Mouse (Mus musculus) intestine, embryonic 15.5 days (tissue): Measurements from ENCODE around the gene Ogfod3. TPM values are rescaled to one million over a fixed set of nuclear protein-coding genes. Genes with fewer than 3 reads are reported as not detected.

ENCODE experiments used
- ATAC-seq: fragments of 200-750 bp; cut with Nextera tagmentation; 2 replicates; pipeline ENCODE4 v1.8.0; 2017; ENCODE audit warnings: moderate TSS enrichment, moderate library complexity
- H3K27ac ChIP-seq: fragments of 300-500 bp; sonication (generic); 2 replicates; pipeline ENCODE4 v1.5.1; 2015; ENCODE audit warnings: mild to moderate bottlenecking, inconsistent platforms
- H3K27me3 ChIP-seq: fragments of 300-500 bp; sonication (generic); replicated peaks from 2 replicates; pipeline ENCODE4 v1.6.1; 2015; ENCODE audit warnings: inconsistent platforms
- H3K36me3 ChIP-seq: fragments of 300-500 bp; sonication (generic); 2 replicates; pipeline ENCODE4 v1.6.1; 2015; ENCODE audit warnings: inconsistent platforms
- H3K4me1 ChIP-seq: fragments of 300-500 bp; sonication (generic); replicated peaks from 2 replicates; pipeline ENCODE4 v1.6.1; 2015; ENCODE audit warnings: inconsistent platforms
- H3K4me2 ChIP-seq: fragments of 300-500 bp; sonication (generic); replicated peaks from 2 replicates; pipeline ENCODE4 v1.6.1; 2015; ENCODE audit warnings: mild to moderate bottlenecking, inconsistent platforms
- H3K4me3 ChIP-seq: fragments of 300-500 bp; sonication (generic); replicated peaks from 2 replicates; pipeline ENCODE4 v1.5.1; 2015; ENCODE audit warnings: inconsistent platforms
- H3K9ac ChIP-seq: fragments of 300-500 bp; sonication (generic); 2 replicates; pipeline ENCODE4 v1.6.1; 2015; ENCODE audit warnings: inconsistent platforms
- H3K9me3 ChIP-seq: fragments of 300-500 bp; sonication (generic); 2 replicates; pipeline ENCODE4 v1.6.1; 2016; ENCODE audit warnings: inconsistent platforms
- WGBS: fragments of 180-500 bp; shearing (Covaris S2); methylation state at CpG from one replicate; pipeline ENCODE4 v1.1.7; 2015; 5-methylcytosine and 5-hydroxymethylcytosine counted together
- polyA plus RNA-seq: library from polyadenylated mRNA; unstranded; fragments of >200 nt; fragmentation: Nextera tagmentation; extraction: Ambion mirVana; gene quantifications from 2 replicates; pipeline ENCODE4 v1.2.1, GENCODE M21; 2015

Ogfod3 gene
- polyA plus RNA-seq, 1 experiment from 2014 or later: 29.5 TPM

DNA sequence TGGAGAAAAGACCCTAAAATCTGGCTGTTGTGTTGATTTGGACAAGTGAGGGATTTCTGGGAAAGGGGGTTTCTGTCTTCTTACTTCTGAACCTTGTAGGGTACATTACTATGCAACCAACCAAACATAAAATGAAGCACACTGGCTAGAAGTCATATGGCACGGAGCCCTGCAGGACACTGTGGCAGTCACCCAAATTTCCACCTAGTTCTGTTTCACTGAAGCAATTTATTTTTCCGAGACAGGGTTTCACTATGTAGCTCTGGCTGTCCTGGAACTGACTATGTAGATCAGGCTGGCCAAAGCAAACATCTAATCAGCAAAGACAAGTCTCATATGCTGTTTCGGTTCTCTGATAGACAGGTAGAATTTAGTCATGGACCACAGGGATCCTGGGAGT lies 14.8 kb downstream of the Ogfod3 start:
- H3K36me3 ChIP-seq: no peaks in the 10 kb centered on the region
- H3K27ac ChIP-seq: no peak overlapping the region
- H3K4me2 ChIP-seq: no peak overlapping the region
- no peak overlapping the region for H3K4me3 ChIP-seq
- H3K9me3 ChIP-seq: no peaks in the 10 kb centered on the region
- no peak for ATAC-seq
- H3K27me3 ChIP-seq: no peaks in the 10 kb centered on the region
- H3K9ac ChIP-seq: no peak overlapping the region
- H3K4me1 ChIP-seq: no peaks in the 10 kb centered on the region
- WGBS: 89% methylated on average over 3 of the region's 3 CpGs

DNA sequence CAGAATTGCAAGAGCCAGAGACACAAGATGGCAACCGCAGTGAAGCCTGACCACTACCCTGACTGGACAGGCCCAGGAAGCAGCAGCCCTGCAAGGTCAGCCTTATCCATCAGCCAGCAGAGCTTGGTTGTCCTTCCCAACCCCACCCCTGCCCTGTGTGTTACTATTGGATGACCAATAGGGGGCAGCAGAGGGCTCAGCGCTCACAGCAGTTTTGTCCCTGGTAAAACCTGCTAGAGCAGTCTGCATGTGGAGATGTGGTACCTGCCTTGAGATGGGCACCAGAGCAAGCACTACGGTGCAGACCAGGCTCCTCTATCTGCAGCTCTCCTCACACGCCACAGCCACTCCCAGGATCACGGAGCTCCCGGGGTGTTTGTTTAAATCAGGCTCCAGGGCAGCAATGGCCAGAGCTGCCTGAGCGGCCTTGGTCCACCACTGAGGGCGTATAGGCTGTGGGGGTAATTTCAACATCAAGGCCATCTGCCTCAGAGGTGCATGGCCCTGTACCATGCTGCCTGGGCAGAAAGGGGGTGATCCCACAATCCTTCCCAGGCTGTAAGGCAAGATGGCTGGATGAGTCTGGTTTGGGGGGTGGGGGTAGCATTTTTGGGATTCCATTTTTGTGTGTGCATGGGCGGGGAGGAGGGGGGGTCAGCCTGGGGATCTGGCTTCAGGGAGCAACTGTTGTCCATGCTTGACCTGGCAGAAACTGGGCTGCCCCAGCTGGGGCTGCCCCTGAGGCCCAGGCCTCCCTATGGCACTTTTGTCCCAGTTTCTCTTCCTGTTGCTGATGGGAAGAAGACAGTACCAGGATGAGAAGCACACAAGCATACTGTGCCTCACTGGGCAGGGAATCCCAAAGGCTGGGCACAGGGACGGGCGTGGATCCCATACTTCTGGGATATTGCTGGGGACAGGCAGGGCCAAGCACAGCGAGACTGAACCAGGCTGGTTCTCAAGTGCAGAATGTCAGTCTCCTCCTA lies 27.9 kb downstream of the Ogfod3 start:
- WGBS: 47% methylated on average over 12 of the region's 12 CpGs
- Histone ChIP-seq H3K9ac (no peak overlapping the region), H3K4me2 (no peak overlapping the region), H3K9me3 (no peaks in the 10 kb centered on the region), H3K4me1 (0 out of 2 replicates have a peak, but pooled peaks cover 3% of the 10 kb centered on the region), H3K36me3 (no peaks in the 10 kb centered on the region), H3K27ac (no peak overlapping the region), H3K4me3 (no peak overlapping the region), H3K27me3 (no peaks in the 10 kb centered on the region)
- peak; percentile 77 for ATAC-seq

DNA sequence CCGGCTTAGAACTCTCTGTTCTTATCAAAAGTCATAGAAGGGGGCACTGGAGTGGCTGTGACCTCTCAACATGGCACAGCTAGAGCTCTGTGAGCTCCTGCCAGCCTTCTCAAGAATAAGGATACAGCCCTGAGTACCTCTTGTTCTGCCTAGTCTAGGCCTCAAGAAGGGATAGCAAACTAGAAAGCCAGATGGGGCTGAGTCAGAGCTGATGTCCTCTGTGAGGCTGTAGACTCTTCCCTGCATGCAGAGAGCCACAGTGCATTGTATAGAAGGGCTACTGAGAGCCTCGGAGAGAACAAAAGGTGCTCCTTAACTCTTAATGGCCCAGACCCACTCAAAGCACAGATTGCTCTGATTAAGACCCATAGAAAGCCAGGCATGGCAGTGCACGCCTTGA lies 30.3 kb downstream of the Ogfod3 start:
- 55% methylated on average over 3 of the region's 3 CpGs for WGBS
- H3K27me3 ChIP-seq: no peaks in the 10 kb centered on the region
- H3K36me3 ChIP-seq: no peaks in the 10 kb centered on the region
- no peaks in the 10 kb centered on the region for H3K9me3 ChIP-seq
- H3K4me3 ChIP-seq: no peak overlapping the region
- H3K27ac ChIP-seq: no peak overlapping the region
- no peak overlapping the region for H3K9ac ChIP-seq
- no peak for ATAC-seq
- 0 out of 2 replicates have a peak, but pooled peaks cover 3% of the 10 kb centered on the region for H3K4me1 ChIP-seq
- H3K4me2 ChIP-seq: no peak overlapping the region

DNA sequence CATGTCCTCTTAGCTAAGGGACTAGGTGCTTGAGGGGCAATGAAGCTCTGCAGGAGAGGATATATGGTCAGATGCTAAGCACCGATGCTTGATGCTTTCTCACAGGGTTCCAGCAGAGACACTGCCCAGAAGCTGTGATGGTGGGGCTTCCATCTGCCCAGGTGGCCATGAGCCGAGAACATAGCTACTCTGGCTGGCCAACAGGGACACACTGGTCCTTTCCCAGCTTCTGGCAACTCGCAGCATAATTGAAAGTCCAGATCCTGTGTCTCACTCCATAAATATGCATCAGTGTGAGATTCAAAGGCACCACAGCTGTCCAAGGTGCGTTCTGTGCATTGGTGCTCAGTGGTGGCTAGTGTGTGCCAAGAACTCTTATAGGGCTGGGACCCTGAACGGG lies 31.3 kb downstream of the Ogfod3 start:
- H3K27me3 ChIP-seq: no peaks in the 10 kb centered on the region
- no peak overlapping the region for H3K27ac ChIP-seq
- no peak overlapping the region for H3K4me3 ChIP-seq
- H3K36me3 ChIP-seq: no peaks in the 10 kb centered on the region
- 0 out of 2 replicates have a peak, but pooled peaks cover 3% of the 10 kb centered on the region for H3K4me1 ChIP-seq
- no peaks in the 10 kb centered on the region for H3K9me3 ChIP-seq
- no peak for ATAC-seq
- 84% methylated on average over 5 of the region's 5 CpGs for WGBS
- no peak overlapping the region for H3K4me2 ChIP-seq
- H3K9ac ChIP-seq: no peak overlapping the region

DNA sequence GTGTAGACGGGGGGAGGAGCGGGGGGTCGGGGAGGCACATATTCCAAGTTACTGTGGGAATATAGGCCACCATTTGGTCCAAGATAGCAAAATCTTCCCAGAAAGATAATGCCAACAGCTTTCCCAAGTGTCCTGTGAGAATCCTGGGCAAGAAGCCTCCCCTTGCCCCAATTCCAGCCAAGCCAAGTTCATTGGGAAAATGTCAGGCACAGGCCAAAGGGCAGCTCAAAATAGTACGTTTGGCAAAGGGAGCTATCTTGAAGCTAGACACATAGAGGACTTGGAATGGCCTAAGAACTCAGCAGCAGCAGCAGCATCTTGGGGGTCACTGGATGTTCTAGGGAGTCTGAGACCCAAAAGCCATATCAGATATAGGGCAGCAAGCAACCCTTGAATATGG lies 40.8 kb downstream of the Ogfod3 start:
- H3K27ac ChIP-seq: no peak overlapping the region

DNA sequence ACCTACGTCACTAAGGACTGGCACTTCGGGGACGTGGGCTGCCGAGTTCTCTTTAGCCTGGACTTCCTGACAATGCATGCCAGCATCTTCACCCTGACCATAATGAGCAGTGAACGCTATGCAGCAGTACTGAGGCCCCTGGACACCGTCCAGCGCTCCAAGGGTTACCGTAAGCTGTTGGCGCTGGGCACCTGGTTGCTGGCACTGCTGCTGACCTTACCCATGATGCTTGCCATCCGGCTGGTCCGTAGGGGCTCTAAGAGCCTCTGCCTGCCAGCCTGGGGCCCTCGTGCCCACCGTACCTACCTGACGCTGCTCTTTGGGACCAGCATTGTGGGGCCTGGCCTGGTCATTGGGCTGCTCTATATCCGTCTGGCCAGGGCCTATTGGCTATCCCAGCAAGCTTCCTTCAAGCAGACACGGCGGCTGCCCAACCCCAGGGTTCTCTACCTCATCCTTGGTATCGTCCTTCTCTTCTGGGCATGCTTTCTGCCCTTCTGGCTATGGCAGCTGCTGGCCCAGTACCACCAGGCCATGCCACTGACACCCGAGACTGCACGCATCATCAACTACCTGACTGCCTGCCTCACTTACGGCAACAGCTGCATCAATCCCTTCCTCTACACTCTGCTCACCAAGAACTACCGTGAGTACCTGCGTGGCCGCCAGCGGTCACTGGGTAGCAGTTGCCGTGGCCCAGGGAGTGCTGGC lies 43.7 kb downstream of the Ogfod3 start:
- Histone ChIP-seq H3K4me3 (no peak overlapping the region), H3K4me1 (peaks cover 4% of the 10 kb centered on the region; the same call in 1 of the 2 replicates), H3K27ac (no peak overlapping the region), H3K27me3 (peaks cover 22% of the 10 kb centered on the region), H3K36me3 (no peaks in the 10 kb centered on the region), H3K4me2 (no peak overlapping the region), H3K9me3 (no peaks in the 10 kb centered on the region), H3K9ac (no peak overlapping the region)
- ATAC-seq: no peak
- WGBS: 90% methylated on average over 26 of the region's 26 CpGs

More for the DNA sequence above, 40.8 kb downstream of the Ogfod3 start:
- H3K4me3 ChIP-seq: no peak overlapping the region
- no peak overlapping the region for H3K9ac ChIP-seq
- no peak for ATAC-seq
- H3K9me3 ChIP-seq: no peaks in the 10 kb centered on the region
- H3K36me3 ChIP-seq: no peaks in the 10 kb centered on the region
- WGBS: 83% methylated on average over 4 of the region's 4 CpGs
- H3K4me1 ChIP-seq: no peaks in the 10 kb centered on the region
- no peaks in the 10 kb centered on the region for H3K27me3 ChIP-seq
- H3K4me2 ChIP-seq: no peak overlapping the region

DNA sequence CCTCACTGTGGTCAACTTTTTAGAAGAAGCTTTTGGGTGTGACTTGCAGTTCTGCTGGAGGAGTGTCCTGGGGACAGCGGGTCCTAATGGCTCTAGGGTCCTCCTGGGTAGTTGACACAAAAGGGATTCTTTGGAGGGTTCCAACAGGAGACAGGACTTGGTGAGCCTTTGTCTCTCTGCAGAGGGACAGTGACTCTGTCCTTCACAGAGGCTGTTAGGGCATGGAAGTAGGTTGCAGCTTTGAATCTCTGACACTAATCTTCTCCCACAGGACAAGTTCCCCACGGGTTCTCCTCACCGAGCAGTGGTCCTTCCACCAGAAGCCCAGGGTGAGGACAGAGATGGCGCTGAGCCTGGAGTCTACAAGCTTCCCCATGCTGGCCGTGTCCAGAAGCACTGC lies 44.5 kb downstream of the Ogfod3 start, which contains the start of gene Uts2r:
Gene Uts2r (plus strand): TSS at position 301 of the 400 bp plus-strand sequence.
- Histone ChIP-seq H3K9ac (no peak within 1 kb of the TSS), H3K36me3 (no peaks in the 10 kb centered on the region), H3K27ac (no peak within 1 kb of the TSS), H3K27me3 (peaks cover 30% of the 10 kb centered on the region), H3K4me2 (no peak within 1 kb of the TSS), H3K9me3 (no peaks in the 10 kb centered on the region), H3K4me1 (peaks cover 4% of the 10 kb centered on the region; the same call in 1 of the 2 replicates), H3K4me3 (no peak within 1 kb of the TSS)
- ATAC-seq: no peak
- 80% methylated on average over 5 of the region's 5 CpGs for WGBS

DNA sequence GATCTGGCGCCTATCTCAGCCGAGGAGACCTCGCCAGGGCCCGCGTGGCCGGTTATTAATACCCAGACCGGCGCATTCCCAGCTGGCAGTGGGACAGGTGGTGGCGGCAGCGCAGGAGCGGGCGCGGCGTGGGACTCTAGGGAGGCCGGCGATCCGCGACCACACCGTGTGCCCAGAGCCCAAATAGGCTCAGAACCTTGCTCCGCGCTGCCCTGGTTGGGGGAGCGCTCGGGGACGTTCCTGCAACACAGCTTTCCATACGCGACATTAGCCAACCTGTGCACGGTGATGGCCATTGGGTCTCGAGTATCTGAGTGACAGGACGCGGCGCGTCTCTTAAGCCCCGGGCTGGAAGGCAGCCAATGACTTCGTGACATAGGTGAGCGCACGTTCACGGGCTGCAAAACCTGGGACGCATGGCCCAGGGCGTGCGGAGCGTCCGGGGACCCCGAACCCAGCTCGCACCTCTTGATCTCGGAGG lies 48.1 kb downstream of the Ogfod3 start:
- Histone ChIP-seq H3K9ac (peak overlapping the region; percentile 32; the same call in 1 of the 2 replicates), H3K27ac (no peak overlapping the region), H3K4me3 (peak overlapping the region; percentile 33), H3K4me2 (peak overlapping the region; percentile 74), H3K36me3 (no peaks in the 10 kb centered on the region), H3K27me3 (peaks cover 34% of the 10 kb centered on the region), H3K9me3 (no peaks in the 10 kb centered on the region), H3K4me1 (peaks cover 4% of the 10 kb centered on the region; the same call in 1 of the 2 replicates)
- ATAC-seq: no peak
- 2% methylated on average over 45 of the region's 45 CpGs for WGBS

DNA sequence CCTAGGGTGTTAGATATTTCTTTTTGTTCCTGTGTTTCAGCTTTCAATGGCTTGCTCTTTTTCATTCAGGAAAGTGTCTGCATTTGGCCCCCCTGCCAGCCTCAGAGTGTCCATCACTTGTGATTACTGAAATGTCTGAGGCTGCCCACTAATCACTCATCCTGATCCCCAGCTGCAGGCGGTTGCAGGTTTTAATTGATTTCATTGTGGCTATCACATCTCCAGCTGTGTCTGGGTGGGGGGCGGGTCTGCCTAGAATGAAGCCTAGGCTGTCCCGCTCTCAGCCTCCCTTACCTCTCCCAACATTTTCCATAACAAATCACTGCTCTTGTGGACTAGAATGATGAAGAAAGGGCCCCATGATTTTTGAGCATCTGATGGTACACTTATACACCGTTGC lies 50.3 kb downstream of the Ogfod3 start:
- H3K9me3 ChIP-seq: no peaks in the 10 kb centered on the region
- H3K27me3 ChIP-seq: peaks cover 34% of the 10 kb centered on the region

DNA sequence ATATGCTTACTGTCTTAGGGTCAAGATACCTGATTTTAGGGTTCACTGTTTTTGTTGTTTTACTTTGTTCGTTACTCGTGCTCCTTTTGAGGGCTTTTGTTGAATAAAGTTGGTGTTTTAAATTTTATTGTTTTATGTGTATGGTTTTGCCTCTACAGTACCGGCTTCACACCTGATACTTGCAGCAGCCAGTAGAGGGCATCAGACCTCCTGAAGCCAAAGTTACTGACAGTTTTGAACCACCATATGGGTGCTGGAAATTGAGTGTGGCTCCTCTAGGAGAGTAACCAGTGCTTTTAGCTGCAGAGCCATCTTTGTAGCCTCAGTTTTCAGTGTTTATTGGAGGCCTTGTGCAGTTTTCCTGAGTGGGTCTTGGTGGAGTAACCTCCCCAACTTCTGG lies 56.3 kb downstream of the Ogfod3 start:
- Histone ChIP-seq H3K36me3 (no peaks in the 10 kb centered on the region), H3K4me3 (no peak overlapping the region), H3K4me2 (no peak overlapping the region), H3K27ac (no peak overlapping the region), H3K9ac (no peak overlapping the region), H3K9me3 (no peaks in the 10 kb centered on the region), H3K4me1 (no peaks in the 10 kb centered on the region), H3K27me3 (no peaks in the 10 kb centered on the region)
- ATAC-seq: no peak
- WGBS: 84% methylated on average over 3 of the region's 3 CpGs

More for the DNA sequence above, 50.3 kb downstream of the Ogfod3 start:
- no peak for ATAC-seq
- Histone ChIP-seq H3K4me3 (no peak overlapping the region), H3K36me3 (no peaks in the 10 kb centered on the region), H3K4me1 (peaks cover 4% of the 10 kb centered on the region; the same call in 1 of the 2 replicates), H3K9ac (no peak overlapping the region), H3K4me2 (no peak overlapping the region), H3K27ac (no peak overlapping the region)
- 48% methylated on average over 4 of the region's 4 CpGs for WGBS

DNA sequence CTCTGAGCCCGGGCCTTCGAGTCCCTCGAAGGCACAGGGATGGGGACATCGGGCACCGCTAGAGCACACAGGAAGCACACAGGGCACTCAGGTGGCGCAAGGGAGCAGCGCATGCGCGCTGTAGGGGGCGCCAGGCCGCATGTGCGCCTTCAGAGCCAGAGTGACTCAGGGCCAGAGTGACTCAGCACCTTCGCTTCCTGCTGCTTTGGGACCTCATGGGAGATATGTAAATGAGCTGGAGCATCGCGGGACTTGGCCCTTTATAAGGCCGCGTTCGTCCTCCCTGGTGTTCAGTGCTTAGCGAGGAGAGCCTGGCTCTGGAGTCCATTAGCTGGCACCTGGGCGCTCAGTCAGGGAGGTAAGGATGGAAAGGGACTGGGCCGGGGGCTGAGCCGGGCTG lies 58.6 kb downstream of the Ogfod3 start, which contains the start of gene Tex19.1:
Gene Tex19.1 (plus strand): TSS at position 279 of the 400 bp plus-strand sequence.
- no peak for ATAC-seq
- Histone ChIP-seq H3K27ac (no peak within 1 kb of the TSS), H3K4me2 (no peak within 1 kb of the TSS)

More for the DNA sequence above, 58.6 kb downstream of the Ogfod3 start, which contains the start of gene Tex19.1:
- Histone ChIP-seq H3K9me3 (no peaks in the 10 kb centered on the region), H3K9ac (no peak within 1 kb of the TSS), H3K27me3 (no peaks in the 10 kb centered on the region), H3K4me3 (no peak within 1 kb of the TSS), H3K36me3 (no peaks in the 10 kb centered on the region), H3K4me1 (no peaks in the 10 kb centered on the region)
- WGBS: 92% methylated on average over 22 of the region's 22 CpGs
